Mouse (Mus musculus) urinary bladder, postnatal 14 days (tissue): ENCODE results near the gene Card11.

Experiments used
- DNase-seq: peaks from one replicate; pipeline ENCODE4 v3.0.0; 2021; ENCODE audit warnings: low spot score

The Card11 gene

GRCm38 (mm10) chr5:141000349-141000748, at the start of gene Card11:
Gene Card11 (minus strand): TSS chr5:141000582.
- DNase-seq: no peak

GRCm38 (mm10) chr5:141047651-141048218, 47.4 kb upstream of the Card11 start:
- no peak for DNase-seq

- DNase-seq: no peak
These were observed 44.6 kb upstream of the Card11 start for GRCm38 (mm10) chr5:141044976-141045375.

GRCm38 (mm10) chr5:141043654-141044447, 43.5 kb upstream of the Card11 start:
- DNase-seq: no peak

- DNase-seq: no peak
These were observed 42.0 kb upstream of the Card11 start for GRCm38 (mm10) chr5:141042406-141042805.

GRCm38 (mm10) chr5:141040846-141041245, 40.5 kb upstream of the Card11 start:
- DNase-seq: no peak

- no peak for DNase-seq
These were observed 38.0 kb upstream of the Card11 start for GRCm38 (mm10) chr5:141038342-141038741.

GRCm38 (mm10) chr5:141035346-141035745, 35.0 kb upstream of the Card11 start:
- DNase-seq: no peak

- DNase-seq: no peak
These were observed 33.9 kb upstream of the Card11 start for GRCm38 (mm10) chr5:141034301-141034700.

GRCm38 (mm10) chr5:141033001-141033400, 32.6 kb upstream of the Card11 start:
- DNase-seq: no peak

GRCm38 (mm10) chr5:141029364-141029763, 29.0 kb upstream of the Card11 start:
- no peak for DNase-seq

- no peak for DNase-seq
These were observed 25.3 kb upstream of the Card11 start for GRCm38 (mm10) chr5:141025635-141026034.

GRCm38 (mm10) chr5:141024435-141024834, 24.1 kb upstream of the Card11 start:
- DNase-seq: no peak

- no peak for DNase-seq
These were observed 17.7 kb upstream of the Card11 start for GRCm38 (mm10) chr5:141017927-141018700.

- no peak for DNase-seq
These were observed 15.7 kb upstream of the Card11 start for GRCm38 (mm10) chr5:141016082-141016481.

- DNase-seq: no peak
These were observed 13.8 kb upstream of the Card11 start for GRCm38 (mm10) chr5:141014216-141014615.

GRCm38 (mm10) chr5:141013465-141013864, 13.1 kb upstream of the Card11 start:
- DNase-seq: no peak

GRCm38 (mm10) chr5:141005491-141005890, 5.1 kb upstream of the Card11 start:
- no peak for DNase-seq

- DNase-seq: no peak
These were observed 3.8 kb upstream of the Card11 start for GRCm38 (mm10) chr5:141004078-141004763.

- no peak for DNase-seq
These were observed 1.2 kb downstream of the Card11 start for GRCm38 (mm10) chr5:140999178-140999672.

GRCm38 (mm10) chr5:140997767-140998166, 2.6 kb downstream of the Card11 start:
- no peak for DNase-seq
